9 mouse cellular contexts compared by ENCODE assay signal in genomic region chr12:37773681-37774357, GRCm38 (mm10). TPM values are rescaled to one million over a fixed set of nuclear protein-coding genes. Genes with fewer than 3 reads are reported as not detected.
DNase-seq lines count a peak whose midpoint lies in the region; ATAC-seq and TF ChIP-seq lines count a peak whose summit lies in the region.
"Had no signal": no experiment of that assay in that cellular context is flagged by ENCODE, and none has a peak within 500 bp of the region (broad histone marks: within the 10 kb centered on the region; RNA-seq: fewer than 3 reads in every experiment).

No protein-coding gene starts in this region.

- no peaks in the 10 kb centered on the region for H3K27me3 ChIP-seq in E14TG2a.4 (ENCODE audit: insufficient read depth, low read length)
- H3K27me3 ChIP-seq in embryonic facial prominence, embryonic 13.5 days: no peaks in the 10 kb centered on the region
- H3K27me3 ChIP-seq in hindbrain, embryonic 10.5 days (ENCODE audit: insufficient read depth, poor library complexity, severe bottlenecking): no peaks in the 10 kb centered on the region
- H3K27me3 ChIP-seq in midbrain, embryonic 16.5 days (ENCODE audit: control insufficient read depth, insufficient read depth, low read depth, low read length): no peaks in the 10 kb centered on the region

- ATAC-seq in embryonic facial prominence, embryonic 13.5 days (ENCODE audit: insufficient number of reproducible peaks, insufficient read depth, low FRiP score, low TSS enrichment, low read depth): no peak
- peak; percentile 95 for ATAC-seq in midbrain, embryonic 16.5 days

- peak; percentile 84 for DNase-seq in R1 (ENCODE audit: low read depth, low spot score)
- DNase-seq in hindbrain, embryonic 10.5 days (ENCODE audit: low spot score): peak; percentile 7
- peak; percentile 20 to 35 for DNase-seq in layer of hippocampus, postnatal 25 days (ENCODE audit: extremely low spot score in 1 of 2, low spot score in 1 of 2)
- no peak for DNase-seq in ovary, postnatal 10 days (ENCODE audit: low spot score)
- DNase-seq in B cell, adult 2 months: no peak

- H3K27ac ChIP-seq in embryonic facial prominence, embryonic 13.5 days: no peak overlapping the region
- peak overlapping the region; percentile 23; the same call in 1 of the 2 replicates for H3K27ac ChIP-seq in hindbrain, embryonic 10.5 days
- peak overlapping the region; percentile 35; the same call in 1 of the 2 replicates for H3K27ac ChIP-seq in midbrain, embryonic 16.5 days (ENCODE audit: low read length)

- H3K4me1 ChIP-seq in E14TG2a.4 (replicated peaks; ENCODE audit: low read depth, low read length): peaks cover 15% of the 10 kb centered on the region
- H3K4me1 ChIP-seq in embryonic facial prominence, embryonic 13.5 days: peaks cover 5% of the 10 kb centered on the region; the same call in 1 of the 2 replicates
- no peaks in the 10 kb centered on the region; the same call in 1 of the 2 replicates for H3K4me1 ChIP-seq in hindbrain, embryonic 10.5 days (replicated peaks)
- peaks cover 3% of the 10 kb centered on the region; the same call in 1 of the 2 replicates for H3K4me1 ChIP-seq in midbrain, embryonic 16.5 days (ENCODE audit: control insufficient read depth, insufficient read depth, low read length)

- WGBS in embryonic facial prominence, embryonic 13.5 days: 13% methylated on average over 8 of the region's 8 CpGs
- WGBS in hindbrain, embryonic 10.5 days: 9% methylated on average over 8 of the region's 8 CpGs
- 5% methylated on average over 8 of the region's 8 CpGs for WGBS in midbrain, embryonic 16.5 days

- peak overlapping the region; percentile 53 for H3K4me3 ChIP-seq in E14TG2a.4 (replicated peaks; ENCODE audit: low read length)
- peak overlapping the region; percentile 4; the same call in 1 of the 2 replicates for H3K4me3 ChIP-seq in embryonic facial prominence, embryonic 13.5 days
- H3K4me3 ChIP-seq in hindbrain, embryonic 10.5 days: peak overlapping the region; percentile 33
- peak overlapping the region; percentile 24 for H3K4me3 ChIP-seq in midbrain, embryonic 16.5 days (ENCODE audit: low read depth, low read length)

- no peaks in the 10 kb centered on the region for H3K9me3 ChIP-seq in E14TG2a.4 (ENCODE audit: low read length)
- H3K9me3 ChIP-seq in embryonic facial prominence, embryonic 13.5 days: no peaks in the 10 kb centered on the region
- no peaks in the 10 kb centered on the region for H3K9me3 ChIP-seq in hindbrain, embryonic 10.5 days
- H3K9me3 ChIP-seq in midbrain, embryonic 16.5 days (replicated peaks; ENCODE audit: control insufficient read depth, low read length, poor library complexity, severe bottlenecking): no peaks in the 10 kb centered on the region

- H3K4me2 ChIP-seq in embryonic facial prominence, embryonic 13.5 days: peak overlapping the region; percentile 34
- H3K4me2 ChIP-seq in midbrain, embryonic 16.5 days (ENCODE audit: low read length): peak overlapping the region; percentile 51

- peak; percentile 40 for TF ChIP-seq CTCF in E14TG2a.4 (conservative IDR thresholded peaks at IDR 0.05; ENCODE audit: low read length)

- no peaks in the 10 kb centered on the region for H3K36me3 ChIP-seq in E14TG2a.4 (ENCODE audit: insufficient read depth, low read length)
- H3K36me3 ChIP-seq in embryonic facial prominence, embryonic 13.5 days: no peaks in the 10 kb centered on the region
- no peaks in the 10 kb centered on the region for H3K36me3 ChIP-seq in hindbrain, embryonic 10.5 days
- no peaks in the 10 kb centered on the region for H3K36me3 ChIP-seq in midbrain, embryonic 16.5 days (ENCODE audit: control insufficient read depth, insufficient read depth, low read length)

- 0 out of 2 replicates have a peak overlapping the region, but pooled peaks have one; percentile 27 for H3K9ac ChIP-seq in embryonic facial prominence, embryonic 13.5 days
- no peak overlapping the region for H3K9ac ChIP-seq in midbrain, embryonic 16.5 days (ENCODE audit: low read depth, low read length)

RNA-seq across cellular contexts. Expression of gene Dgkb, which starts 43.7 kb away (rescaled TPM):
- polyA plus RNA-seq in embryonic facial prominence, embryonic 13.5 days (2015; fragmentation: Nextera tagmentation; extraction: Ambion mirVana): 0.73 and 0.77 TPM in 2 replicates
- polyA plus RNA-seq in hindbrain, embryonic 10.5 days (2016; fragmentation: Nextera tagmentation; extraction: Ambion mirVana): 0.15 and 0.25 TPM in 2 replicates
- total RNA-seq in layer of hippocampus, postnatal 25 days (2021): 100 to 1,000 TPM; 147 to 151 TPM
- polyA plus RNA-seq in midbrain, embryonic 16.5 days (2015; fragmentation: Nextera tagmentation; extraction: Ambion mirVana): 8.4 and 8.9 TPM in 2 replicates
- total RNA-seq: hematopoietic stem cell, adult 5-6 weeks had no signal

Comparison
In these comparisons a context has a peak if more than half of its experiments do, and no peak if none do; other contexts are left out.
1. DNase-seq: peak in R1 (single experiment), hindbrain, embryonic 10.5 days (single experiment) and layer of hippocampus, postnatal 25 days (2 of 2); none in ovary, postnatal 10 days (single experiment) and B cell, adult 2 months (0 of 2).
2. Peak in every context shown above with its lines, with median percentiles within 50 percentile points of each other: H3K4me3 ChIP-seq.